Mouse (Mus musculus): Measurements from ENCODE around the gene Itgb4.

DNA sequence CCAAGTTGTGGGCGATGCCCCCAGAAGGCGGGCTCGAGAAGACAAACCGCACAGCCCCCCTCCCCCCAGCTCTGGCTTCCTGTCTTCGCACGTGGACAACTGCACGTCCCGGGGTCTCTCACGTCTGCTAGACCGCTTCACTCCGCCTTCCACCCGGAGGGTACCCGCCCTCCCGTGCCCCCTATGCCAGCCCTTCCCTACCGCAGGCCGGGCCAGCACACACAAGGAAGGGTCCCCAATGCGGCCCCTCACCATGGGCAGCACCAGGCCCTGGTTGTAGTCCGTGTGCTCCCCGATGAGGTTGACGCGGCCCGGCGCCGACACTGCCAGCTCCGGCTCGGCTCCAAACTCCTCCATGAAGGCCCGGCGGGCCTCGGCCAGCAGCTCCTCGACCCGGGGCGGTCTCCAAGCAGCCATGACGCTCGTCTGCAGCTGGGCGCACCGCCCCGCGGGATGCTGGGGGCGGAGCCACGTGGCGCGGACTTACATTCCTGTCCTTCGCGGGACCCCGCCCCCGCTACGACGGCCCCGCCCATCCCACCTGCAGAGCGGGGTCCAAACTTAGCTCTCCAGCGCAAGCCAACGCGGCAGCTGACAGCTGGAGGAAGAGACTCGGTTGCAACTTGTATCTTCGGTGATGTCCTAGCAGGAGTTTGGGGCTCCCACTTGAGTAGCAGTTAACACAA lies 37.9 kb downstream of the Itgb4 start, which contains the start of gene Galk1:
- TF ChIP-seq CTCF (IDR thresholded peaks at IDR 0.05; ENCODE audit: low read depth, low read length) (no peak), GATA1 (IDR thresholded peaks at IDR 0.05; ENCODE audit: borderline replicate concordance, low read length) (no peak), TAL1 (conservative IDR thresholded peaks at IDR 0.05; ENCODE audit: low read depth, low read length) (no peak)

All from G1E (cell line).